Mouse (Mus musculus) erythroblast, embryonic 14.5 days (primary cell): ENCODE measurements around the gene Slc6a16. TPM values are rescaled to one million over a fixed set of nuclear protein-coding genes. Genes with fewer than 3 reads are reported as not detected.
A peak's percentile ranks its signal among the peaks of the same experiment; 100 is the strongest.

Experiments used
- H3K27me3 ChIP-seq: 2 replicates; pipeline ENCODE4 v1.6.1; 2012; ENCODE audit warnings: inconsistent platforms; ENCODE audit not compliant: control insufficient read depth
- H3K36me3 ChIP-seq: 2 replicates; pipeline ENCODE4 v1.6.1; 2012; ENCODE audit warnings: mild to moderate bottlenecking, inconsistent platforms; ENCODE audit not compliant: control insufficient read depth
- H3K4me1 ChIP-seq: 2 replicates; pipeline ENCODE4 v1.6.1; 2012; ENCODE audit warnings: inconsistent platforms; ENCODE audit not compliant: control insufficient read depth
- H3K4me3 ChIP-seq: replicated peaks from 2 replicates; pipeline ENCODE3; 2012; ENCODE audit warnings: moderate library complexity, mild to moderate bottlenecking, inconsistent platforms
- H3K9me3 ChIP-seq: 2 replicates; pipeline ENCODE4 v1.6.1; 2012; ENCODE audit warnings: low read length, inconsistent platforms, mixed read lengths; ENCODE audit not compliant: control insufficient read depth
- GATA1 ChIP-seq: IDR thresholded peaks from 2 replicates; pipeline ENCODE4 v1.6.1; 2012; ENCODE audit warnings: low read length, inconsistent platforms, mixed read lengths
- TAL1 ChIP-seq: IDR thresholded peaks from 3 replicates; pipeline ENCODE4 v1.6.1; 2012; ENCODE audit warnings: low read length, inconsistent platforms, mixed read lengths
- polyA plus RNA-seq: library from polyadenylated mRNA; stranded (reverse); fragments of >175 nt; gene quantifications from 2 replicates; pipeline ENCODE4 v1.2.3, GENCODE M21; 2012

Gene Slc6a16
- polyA plus RNA-seq, 1 experiment: not detected

DNA sequence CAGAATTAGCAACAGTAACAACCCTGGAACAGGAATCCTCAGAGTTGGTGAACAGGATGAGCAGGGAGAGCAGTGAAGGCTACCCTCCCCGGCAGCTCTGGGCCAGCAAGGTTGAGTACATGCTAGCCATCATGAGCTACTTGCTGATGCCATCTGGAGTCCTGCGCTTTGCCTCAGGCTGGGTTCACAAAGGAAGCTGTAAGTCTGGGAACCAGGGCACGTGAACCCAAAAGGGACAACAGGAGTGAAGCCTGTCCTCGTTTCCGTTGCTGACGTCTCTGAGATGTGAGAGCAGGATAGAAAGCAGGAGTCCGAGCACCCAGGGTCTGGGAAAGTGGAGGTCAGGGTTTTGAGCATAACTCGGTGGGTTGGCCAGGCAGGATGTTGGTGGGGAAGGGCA, 18.4 kb downstream of the Slc6a16 start:
- Histone ChIP-seq H3K36me3 (no peaks in the 10 kb centered on the region), H3K4me3 (no peak overlapping the region), H3K9me3 (no peaks in the 10 kb centered on the region), H3K27me3 (no peaks in the 10 kb centered on the region; the same call in none of the 2 replicates), H3K4me1 (no peaks in the 10 kb centered on the region)
- TF ChIP-seq TAL1 (no peak), GATA1 (no peak)

DNA sequence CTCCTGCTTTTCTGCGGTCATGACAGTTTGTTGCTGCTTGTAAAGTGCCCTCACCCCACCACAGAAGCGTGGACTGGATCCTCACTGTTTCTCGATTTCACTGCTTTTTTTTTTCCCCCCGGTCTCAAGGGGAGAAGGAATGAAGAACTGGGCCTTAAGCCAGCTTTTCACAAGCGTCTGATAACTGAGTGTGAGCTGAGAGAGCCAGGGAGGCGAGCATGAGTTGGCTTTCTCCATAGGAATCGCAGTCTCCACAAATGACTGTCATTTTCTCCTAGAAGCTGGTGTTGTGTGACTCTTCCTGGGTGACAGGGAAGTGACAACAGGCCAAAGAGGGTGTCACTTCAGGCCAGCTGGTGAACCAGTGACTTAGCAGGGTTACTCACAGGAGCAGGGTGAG, 21.4 kb downstream of the Slc6a16 start:
- TF ChIP-seq TAL1 (no peak), GATA1 (no peak)
- no peaks in the 10 kb centered on the region for H3K4me1 ChIP-seq
- H3K9me3 ChIP-seq: no peaks in the 10 kb centered on the region
- no peaks in the 10 kb centered on the region for H3K36me3 ChIP-seq
- H3K4me3 ChIP-seq: no peak overlapping the region
- no peaks in the 10 kb centered on the region; the same call in none of the 2 replicates for H3K27me3 ChIP-seq

DNA sequence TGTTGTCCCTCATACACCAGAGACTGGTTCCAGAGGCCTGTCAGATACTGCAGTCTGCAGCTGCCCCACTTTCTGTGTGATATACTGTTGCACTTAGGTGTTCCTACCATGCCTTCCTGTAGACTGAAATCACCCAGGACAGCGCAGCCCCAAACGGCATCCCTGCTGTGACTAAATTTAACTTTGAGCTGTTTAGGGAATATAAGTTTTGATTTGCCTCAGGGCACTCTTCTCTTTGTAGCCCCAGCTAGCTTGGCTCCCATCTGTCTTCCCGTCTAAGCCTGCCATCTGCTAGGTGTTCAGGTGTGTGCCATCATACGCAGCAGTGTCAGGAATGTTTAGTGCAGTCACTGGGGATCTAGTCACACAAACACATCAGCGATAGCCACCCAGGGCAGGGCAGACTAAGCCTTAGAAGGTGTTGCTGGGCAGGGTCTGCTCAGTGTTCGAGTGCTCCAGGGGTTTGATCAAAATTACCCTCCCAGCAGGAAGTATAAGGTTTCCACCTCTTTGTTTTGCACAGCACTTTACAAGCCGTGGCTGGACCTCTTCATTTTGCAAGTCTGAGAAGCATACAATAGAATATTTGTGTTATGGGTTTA, 22.2 kb downstream of the Slc6a16 start:
- no peaks in the 10 kb centered on the region for H3K36me3 ChIP-seq
- H3K4me3 ChIP-seq: no peak overlapping the region
- TF ChIP-seq GATA1 (no peak), TAL1 (no peak)
- no peaks in the 10 kb centered on the region for H3K4me1 ChIP-seq
- H3K9me3 ChIP-seq: no peaks in the 10 kb centered on the region
- H3K27me3 ChIP-seq: peaks cover 4% of the 10 kb centered on the region

DNA sequence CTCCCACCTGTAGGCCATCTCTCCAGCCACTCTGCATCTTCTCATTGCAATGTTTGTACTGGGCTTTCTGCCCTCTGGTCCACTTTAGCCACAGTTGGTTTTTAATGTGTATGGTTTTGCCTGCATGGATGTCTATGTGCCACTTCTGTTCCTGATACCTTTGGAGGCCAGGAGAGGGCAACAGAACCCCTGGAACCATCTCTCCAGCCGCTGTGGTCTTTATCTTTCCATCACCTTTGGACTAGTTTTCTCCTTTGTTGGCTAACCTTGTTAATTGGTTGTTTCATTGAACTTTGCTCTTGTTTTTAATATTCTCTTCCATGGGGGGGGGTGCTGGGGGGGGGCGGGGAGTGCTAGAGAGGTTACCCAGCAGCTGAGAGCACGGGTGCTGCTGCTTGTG, 23.5 kb downstream of the Slc6a16 start:
- Histone ChIP-seq H3K4me1 (no peaks in the 10 kb centered on the region), H3K9me3 (no peaks in the 10 kb centered on the region), H3K27me3 (peaks cover 4% of the 10 kb centered on the region), H3K36me3 (no peaks in the 10 kb centered on the region), H3K4me3 (no peak overlapping the region)
- TF ChIP-seq GATA1: no peak
- TF ChIP-seq TAL1: no peak

DNA sequence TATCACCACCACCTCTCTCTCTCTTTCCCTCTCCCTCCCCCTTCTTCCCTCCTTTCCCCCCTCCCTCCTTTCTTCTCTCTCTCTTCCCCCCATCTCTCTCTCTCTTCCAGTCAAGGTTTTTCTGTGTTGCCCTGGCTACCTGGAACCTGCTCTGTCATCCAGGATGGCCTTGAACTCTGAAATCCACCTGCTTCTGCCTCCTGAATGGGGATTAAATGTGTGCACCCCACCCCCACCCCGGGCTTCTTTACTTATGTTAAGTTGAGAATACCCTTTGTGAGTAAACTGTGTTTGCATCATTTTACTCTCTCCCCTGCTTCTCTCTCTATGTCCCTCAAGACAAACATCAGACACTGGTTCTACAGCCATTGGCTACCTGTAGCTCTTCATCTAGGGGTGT, 24.6 kb downstream of the Slc6a16 start:
- H3K27me3 ChIP-seq: peaks cover 4% of the 10 kb centered on the region
- H3K36me3 ChIP-seq: no peaks in the 10 kb centered on the region
- no peaks in the 10 kb centered on the region for H3K9me3 ChIP-seq
- H3K4me3 ChIP-seq: no peak overlapping the region
- no peaks in the 10 kb centered on the region for H3K4me1 ChIP-seq
- no peak for TF ChIP-seq TAL1
- no peak for TF ChIP-seq GATA1

DNA sequence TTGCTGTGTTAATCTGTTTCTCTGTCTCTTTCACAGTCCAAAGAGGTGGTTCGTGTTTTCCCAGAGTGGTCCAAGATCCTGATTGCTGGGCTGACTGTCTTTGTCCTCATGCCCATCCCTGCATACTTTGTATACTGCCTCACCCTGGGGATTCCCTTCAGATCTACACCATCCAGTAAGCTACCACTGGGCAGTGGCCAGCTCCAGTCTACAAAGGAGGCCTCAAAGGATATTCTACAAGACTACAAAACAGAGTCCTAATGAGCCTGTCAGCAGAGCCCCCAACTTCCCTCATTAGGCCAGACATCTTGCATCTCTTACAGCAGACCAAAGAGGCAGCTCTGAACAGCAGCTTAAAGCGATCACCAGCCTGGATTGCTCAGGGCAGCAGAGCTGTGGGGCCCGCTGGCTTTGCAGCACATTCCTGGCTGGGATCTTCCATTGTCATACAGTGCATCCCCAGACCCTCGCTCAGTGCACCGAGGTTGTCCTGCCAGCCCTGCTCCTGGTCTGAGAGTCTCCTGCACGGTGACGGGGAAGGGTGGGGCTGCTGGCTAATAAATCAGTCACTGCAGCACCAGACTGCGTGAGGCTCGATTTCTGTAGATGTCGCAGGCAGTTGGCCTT, 32.0 kb downstream of the Slc6a16 start:
- Histone ChIP-seq H3K4me3 (no peak overlapping the region), H3K27me3 (peaks cover 5% of the 10 kb centered on the region), H3K9me3 (peaks cover 4% of the 10 kb centered on the region; the same call in 1 of the 2 replicates), H3K4me1 (peaks cover 6% of the 10 kb centered on the region), H3K36me3 (no peaks in the 10 kb centered on the region)
- no peak for TF ChIP-seq GATA1
- TF ChIP-seq TAL1: no peak

DNA sequence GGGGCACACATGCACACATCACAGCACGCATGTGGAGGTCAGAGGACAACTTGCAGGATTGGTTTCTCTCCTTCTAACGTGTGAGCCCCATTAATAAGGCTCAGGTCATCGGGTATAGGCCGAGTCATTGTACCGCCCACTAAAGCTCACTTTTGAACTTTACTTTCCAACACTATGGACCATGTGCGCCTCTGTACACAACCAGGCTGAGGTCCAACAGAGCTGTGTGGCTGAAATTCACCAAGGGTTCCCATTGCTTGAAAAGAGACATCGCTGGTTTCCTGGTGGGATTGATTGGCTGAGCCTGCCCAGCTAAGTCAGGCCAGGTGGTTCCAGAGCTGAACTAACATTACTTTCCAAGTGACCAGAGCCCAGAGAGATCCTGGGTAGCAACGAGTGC, 32.8 kb downstream of the Slc6a16 start:
- peaks cover 4% of the 10 kb centered on the region; the same call in 1 of the 2 replicates for H3K9me3 ChIP-seq
- TF ChIP-seq TAL1: no peak
- TF ChIP-seq GATA1: no peak
- H3K4me1 ChIP-seq: peaks cover 6% of the 10 kb centered on the region
- no peaks in the 10 kb centered on the region for H3K36me3 ChIP-seq
- H3K4me3 ChIP-seq: no peak overlapping the region
- peaks cover 3% of the 10 kb centered on the region for H3K27me3 ChIP-seq

DNA sequence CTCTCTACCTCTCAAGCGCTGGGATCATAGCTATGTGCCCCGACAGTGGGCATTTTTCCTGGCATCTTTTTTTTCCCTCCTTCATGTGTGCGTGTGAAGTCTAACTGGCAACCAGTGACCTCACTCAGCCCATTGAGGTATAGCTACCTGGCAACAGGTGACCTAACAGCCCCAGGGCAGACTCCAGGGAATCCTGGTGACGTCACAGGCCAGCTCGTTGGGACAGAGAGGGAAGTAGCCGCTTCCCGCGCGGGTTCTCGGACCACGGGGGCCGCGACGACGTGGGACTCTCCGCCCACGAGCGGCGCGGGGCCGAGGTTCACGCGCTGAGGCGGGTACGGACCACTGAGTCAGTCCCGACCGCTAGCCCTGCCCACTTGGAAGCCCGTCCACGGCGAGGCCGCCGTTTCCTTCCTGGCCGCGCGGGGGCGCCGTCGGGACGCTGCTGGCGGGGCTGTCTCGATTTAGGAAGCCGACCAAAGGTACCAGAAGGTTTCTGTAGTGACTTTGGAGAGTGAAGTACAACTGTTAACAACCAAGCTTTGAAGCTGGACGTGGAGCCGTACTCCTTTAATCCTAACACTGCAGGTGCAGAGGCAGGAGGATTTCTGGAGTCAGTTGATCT, 36.4 kb downstream of the Slc6a16 start, which contains the start of gene Slc6a21:
Gene Slc6a21, plus strand, starts transcription at position 378 of the 625 bp plus-strand sequence.
- Histone ChIP-seq H3K4me3 (peak within 1 kb of the TSS; percentile 52), H3K36me3 (no peaks in the 10 kb centered on the region), H3K4me1 (peaks cover 6% of the 10 kb centered on the region), H3K27me3 (peaks cover 3% of the 10 kb centered on the region), H3K9me3 (no peaks in the 10 kb centered on the region)
- TF ChIP-seq GATA1 (no peak), TAL1 (no peak)

DNA sequence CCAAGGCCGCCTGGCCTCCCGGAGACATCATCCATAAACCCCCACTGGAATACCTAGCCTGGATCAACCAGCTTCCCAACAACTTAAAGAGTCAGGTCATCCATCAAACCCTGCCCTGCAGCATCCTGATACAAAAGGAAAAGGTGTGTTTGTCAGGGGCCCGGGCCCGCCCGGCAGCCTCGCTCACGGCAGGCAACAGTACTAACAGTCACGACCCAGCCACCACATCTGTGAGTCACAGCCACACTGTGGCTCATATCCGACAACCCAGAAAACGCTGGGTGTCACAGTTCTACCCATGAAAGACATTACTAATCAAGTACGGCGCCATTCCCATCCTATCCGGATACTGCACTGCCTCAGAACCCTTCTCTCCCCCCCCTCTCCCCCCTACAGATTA, 45.6 kb downstream of the Slc6a16 start:
- Histone ChIP-seq H3K36me3 (no peaks in the 10 kb centered on the region), H3K27me3 (no peaks in the 10 kb centered on the region), H3K9me3 (no peaks in the 10 kb centered on the region), H3K4me1 (no peaks in the 10 kb centered on the region), H3K4me3 (no peak overlapping the region)
- TF ChIP-seq GATA1: no peak
- no peak for TF ChIP-seq TAL1
